Mouse (Mus musculus) right cerebral cortex, postnatal 36 days (tissue): ENCODE data around the gene Mlec.

Experiments
- DNase-seq, 2 experiments: peaks; one replicate each; pipeline ENCODE4 v3.0.0; 2022; ENCODE audit warnings: low spot score in 2 of 2, mixed read lengths in 1 of 2

The Mlec gene

GRCm38 (mm10) chr5:115158040-115158983, at the start of gene Mlec:
TSS of gene Mlec (minus strand) at chr5:115158179.
- peak; percentile 98 for DNase-seq

- DNase-seq, result no peak
Observed at GRCm38 (mm10) chr5:115207244-115207643, 49.3 kb upstream of the Mlec start.

GRCm38 (mm10) chr5:115204562-115205311, 46.8 kb upstream of the Mlec start:
- DNase-seq, result peak; percentile 61 to 76

GRCm38 (mm10) chr5:115203735-115204561, 46.0 kb upstream of the Mlec start:
- no peak for DNase-seq

- no peak for DNase-seq
Observed at GRCm38 (mm10) chr5:115194626-115195221, 36.7 kb upstream of the Mlec start.

- peak; percentile 60 to 64 for DNase-seq
Observed at GRCm38 (mm10) chr5:115193669-115194625, 36.0 kb upstream of the Mlec start, which contains the start of gene Cabp1. TSS of gene Cabp1 (minus strand) at chr5:115194381.

- no peak for DNase-seq
Observed at GRCm38 (mm10) chr5:115193226-115193625, 35.2 kb upstream of the Mlec start.

- DNase-seq, result no peak
Observed at GRCm38 (mm10) chr5:115192828-115193195, 34.8 kb upstream of the Mlec start.

GRCm38 (mm10) chr5:115191880-115192827, 34.2 kb upstream of the Mlec start:
- DNase-seq, result no peak

GRCm38 (mm10) chr5:115190081-115190480, 32.1 kb upstream of the Mlec start:
- no peak for DNase-seq

- no peak for DNase-seq
Observed at GRCm38 (mm10) chr5:115188824-115189223, 30.8 kb upstream of the Mlec start.

GRCm38 (mm10) chr5:115187188-115188131, 29.5 kb upstream of the Mlec start:
- peak; percentile 84 to 87 for DNase-seq

- DNase-seq, result no peak
Observed at GRCm38 (mm10) chr5:115186371-115187073, 28.5 kb upstream of the Mlec start.

GRCm38 (mm10) chr5:115184726-115185125, 26.7 kb upstream of the Mlec start:
- no peak for DNase-seq

GRCm38 (mm10) chr5:115183482-115183881, 25.5 kb upstream of the Mlec start:
- no peak for DNase-seq

- DNase-seq, result no peak
Observed at GRCm38 (mm10) chr5:115182925-115183324, 24.9 kb upstream of the Mlec start.

- no peak for DNase-seq
Observed at GRCm38 (mm10) chr5:115181248-115181940, 23.4 kb upstream of the Mlec start.
